Comparison of ENCODE assay signal across 8 mouse cellular contexts in the genomic region with DNA sequence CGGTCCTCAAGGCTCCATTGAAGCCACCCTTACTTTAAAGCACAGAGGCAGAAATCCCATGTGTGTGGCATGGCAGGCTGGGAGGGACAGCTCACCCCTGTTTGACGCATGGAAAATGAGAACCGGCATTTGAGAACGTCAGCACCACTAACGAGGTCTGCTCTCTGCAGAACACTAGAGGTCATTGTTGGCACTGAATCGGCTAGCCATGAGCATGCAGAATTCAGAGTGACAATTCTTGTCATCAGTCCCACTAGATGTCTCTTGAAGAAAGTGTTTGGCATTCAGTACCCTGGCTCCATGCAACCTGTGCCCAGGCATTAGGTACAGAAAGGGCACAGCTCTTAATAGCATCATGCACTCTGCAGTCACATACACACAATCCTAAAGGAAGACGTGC.
A peak's percentile ranks its signal among the peaks of the same experiment; 100 is the strongest.
DNase-seq lines count a peak whose midpoint lies in the region; ATAC-seq and TF ChIP-seq lines count a peak whose summit lies in the region.

No protein-coding gene starts in this region.

- no peak for TF ChIP-seq EP300 in heart, postnatal 0 days (IDR thresholded peaks at IDR 0.05; ENCODE audit: low read depth)

- H3K4me1 ChIP-seq in forebrain, embryonic 11.5 days (replicated peaks; ENCODE audit: control insufficient read depth, insufficient read depth, low read length), result no peaks in the 10 kb centered on the region
- no peaks in the 10 kb centered on the region for H3K4me1 ChIP-seq in forebrain, embryonic 10.5 days
- no peaks in the 10 kb centered on the region for H3K4me1 ChIP-seq in lung, adult 2 months (ENCODE audit: control insufficient read depth, insufficient read depth, low read length)
- H3K4me1 ChIP-seq in heart, postnatal 0 days (ENCODE audit: control insufficient read depth, insufficient read depth), result no peaks in the 10 kb centered on the region

- no peak overlapping the region for H3K4me3 ChIP-seq in forebrain, embryonic 11.5 days (ENCODE audit: low read depth, low read length)
- H3K4me3 ChIP-seq in forebrain, embryonic 10.5 days, result no peak overlapping the region
- H3K4me3 ChIP-seq in lung, adult 2 months (replicated peaks; ENCODE audit: extremely low read depth, low read depth, low read length), result no peak overlapping the region
- no peak overlapping the region for H3K4me3 ChIP-seq in heart, postnatal 0 days (ENCODE audit: low read depth, low read length)

- 0 out of 2 replicates have a peak, but pooled peaks have one; percentile 12 for TF ChIP-seq CTCF in lung, adult 2 months (IDR thresholded peaks at IDR 0.05; ENCODE audit: insufficient read depth, low read length)
- TF ChIP-seq CTCF in heart, postnatal 0 days (IDR thresholded peaks at IDR 0.05; ENCODE audit: low read depth), result peak; percentile 68

- no peak for TF ChIP-seq POLR2A in lung, adult 2 months (IDR thresholded peaks at IDR 0.05; ENCODE audit: borderline replicate concordance, extremely low read depth, low read depth, low read length)

- H3K27me3 ChIP-seq in forebrain, embryonic 11.5 days (ENCODE audit: control insufficient read depth, insufficient read depth, low read length), result no peaks in the 10 kb centered on the region
- no peaks in the 10 kb centered on the region for H3K27me3 ChIP-seq in forebrain, embryonic 10.5 days (ENCODE audit: poor library complexity, severe bottlenecking)
- no peaks in the 10 kb centered on the region for H3K27me3 ChIP-seq in heart, postnatal 0 days (ENCODE audit: control insufficient read depth, insufficient read depth, low read length)

- no peaks in the 10 kb centered on the region for H3K9me3 ChIP-seq in forebrain, embryonic 11.5 days (ENCODE audit: control insufficient read depth, low read length)
- H3K9me3 ChIP-seq in forebrain, embryonic 10.5 days, result no peaks in the 10 kb centered on the region
- 0 out of 2 replicates have a peak, but pooled peaks cover 5% of the 10 kb centered on the region for H3K9me3 ChIP-seq in heart, postnatal 0 days (replicated peaks; ENCODE audit: control insufficient read depth, low read length)

- no peak overlapping the region for H3K4me2 ChIP-seq in forebrain, embryonic 11.5 days (ENCODE audit: low read depth, low read length, severe bottlenecking)
- no peak overlapping the region for H3K4me2 ChIP-seq in heart, postnatal 0 days (ENCODE audit: low read depth, low read length)

- ATAC-seq in forebrain, embryonic 11.5 days (replicated peaks; ENCODE audit: low FRiP score), result peak; percentile 46; the same call in 1 of the 2 replicates
- ATAC-seq in heart, postnatal 0 days (ENCODE audit: insufficient read depth, low read depth), result peak; percentile 75

- H3K9ac ChIP-seq in forebrain, embryonic 11.5 days (ENCODE audit: low read length), result no peak overlapping the region
- H3K9ac ChIP-seq in heart, postnatal 0 days (replicated peaks; ENCODE audit: low read depth, low read length), result no peak overlapping the region

- H3K36me3 ChIP-seq in forebrain, embryonic 11.5 days (ENCODE audit: control insufficient read depth, insufficient read depth, low read length), result no peaks in the 10 kb centered on the region
- no peaks in the 10 kb centered on the region for H3K36me3 ChIP-seq in forebrain, embryonic 10.5 days (replicated peaks)
- H3K36me3 ChIP-seq in heart, postnatal 0 days (replicated peaks; ENCODE audit: control insufficient read depth, insufficient read depth, low read length), result no peaks in the 10 kb centered on the region

- H3K27ac ChIP-seq in forebrain, embryonic 11.5 days (ENCODE audit: low read depth, low read length), result no peak overlapping the region
- no peak overlapping the region for H3K27ac ChIP-seq in forebrain, embryonic 10.5 days
- no peak overlapping the region for H3K27ac ChIP-seq in heart, postnatal 0 days (ENCODE audit: low read depth)

- WGBS in forebrain, embryonic 11.5 days, result 27% methylated on average over 7 of the region's 7 CpGs
- WGBS in forebrain, embryonic 10.5 days, result 26% methylated on average over 7 of the region's 7 CpGs
- 30% methylated on average over 7 of the region's 7 CpGs for WGBS in lung, adult 2 months
- 24% methylated on average over 7 of the region's 7 CpGs for WGBS in heart, postnatal 0 days

- DNase-seq in forebrain, embryonic 11.5 days (ENCODE audit: low spot score), result no peak
- no peak for DNase-seq in forebrain, embryonic 10.5 days (ENCODE audit: extremely low spot score, low spot score)
- DNase-seq in lung, adult 2 months, result no peak
- DNase-seq in lung, postnatal 25 days (ENCODE audit: low spot score), result no peak
- peak; percentile 43 for DNase-seq in heart, postnatal 0 days (ENCODE audit: low spot score)
- peak; percentile 78 for DNase-seq in retina, postnatal 1 day
- no peak for DNase-seq in left cerebral cortex, adult 8-10 months (ENCODE audit: low spot score in 2 of 2)
- no peak for DNase-seq in ovary, adult 18-20 months (ENCODE audit: low spot score)

Comparison
In these comparisons a context has a peak if more than half of its experiments do, and no peak if none do; other contexts are left out.
1. DNase-seq: peak in heart, postnatal 0 days (single experiment) and retina, postnatal 1 day (single experiment); none in forebrain, embryonic 11.5 days (single experiment), forebrain, embryonic 10.5 days (single experiment), lung, adult 2 months (single experiment), lung, postnatal 25 days (single experiment), left cerebral cortex, adult 8-10 months (0 of 2) and ovary, adult 18-20 months (single experiment).